Mouse (Mus musculus): Measurements from ENCODE around the gene Edf1. TPM values are rescaled to one million over a fixed set of nuclear protein-coding genes. Genes with fewer than 3 reads are reported as not detected.

The Edf1 gene
- 316 and 1,404 TPM in 2 replicates for polyA plus RNA-seq (2012; ENCODE audit: insufficient read depth, low replicate concordance)

- peaks cover 33% of the 10 kb centered on the region for H3K36me3 ChIP-seq (replicated peaks; ENCODE audit: low read length)
- no peaks in the 10 kb centered on the region for H3K27me3 ChIP-seq (replicated peaks)
- no peaks in the 10 kb centered on the region for H3K9me3 ChIP-seq
- no peak for TF ChIP-seq FLI1 (IDR thresholded peaks at IDR 0.05; ENCODE audit: low read length)
- TF ChIP-seq GATA1 (IDR thresholded peaks at IDR 0.05; ENCODE audit: borderline replicate concordance, low read length): no peak
- peak within 1 kb of the TSS; percentile 100 for H3K4me3 ChIP-seq (replicated peaks)
- H3K4me1 ChIP-seq: peaks cover 36% of the 10 kb centered on the region
Observed at GRCm38 (mm10) chr2:25557221-25557963, at the start of gene Edf1. Gene Edf1, plus strand, starts transcription at chr2:25557847.

- peaks cover 19% of the 10 kb centered on the region for H3K4me1 ChIP-seq
- H3K27me3 ChIP-seq (replicated peaks): peaks cover 11% of the 10 kb centered on the region
- H3K9me3 ChIP-seq: no peaks in the 10 kb centered on the region
- peaks cover 18% of the 10 kb centered on the region for H3K36me3 ChIP-seq (replicated peaks; ENCODE audit: low read length)
- TF ChIP-seq GATA1 (IDR thresholded peaks at IDR 0.05; ENCODE audit: borderline replicate concordance, low read length): no peak
- no peak overlapping the region for H3K4me3 ChIP-seq (replicated peaks)
Observed at GRCm38 (mm10) chr2:25509912-25510311, 47.7 kb upstream of the Edf1 start.

GRCm38 (mm10) chr2:25526510-25527302 is 30.9 kb upstream of the Edf1 start:
- no peaks in the 10 kb centered on the region for H3K27me3 ChIP-seq (replicated peaks)
- TF ChIP-seq GATA1 (IDR thresholded peaks at IDR 0.05; ENCODE audit: borderline replicate concordance, low read length): no peak
- no peak for TF ChIP-seq FLI1 (IDR thresholded peaks at IDR 0.05; ENCODE audit: low read length)
- H3K4me3 ChIP-seq (replicated peaks): no peak overlapping the region
- H3K4me1 ChIP-seq: no peaks in the 10 kb centered on the region
- no peaks in the 10 kb centered on the region for H3K9me3 ChIP-seq
- peaks cover 97% of the 10 kb centered on the region for H3K36me3 ChIP-seq (replicated peaks; ENCODE audit: low read length)

- Histone ChIP-seq H3K9me3 (no peaks in the 10 kb centered on the region), H3K27me3 (replicated peaks) (no peaks in the 10 kb centered on the region), H3K36me3 (replicated peaks; ENCODE audit: low read length) (peaks cover 93% of the 10 kb centered on the region), H3K4me1 (peaks cover 10% of the 10 kb centered on the region), H3K4me3 (replicated peaks) (no peak overlapping the region)
- TF ChIP-seq GATA1 (IDR thresholded peaks at IDR 0.05; ENCODE audit: borderline replicate concordance, low read length): no peak
- TF ChIP-seq FLI1 (IDR thresholded peaks at IDR 0.05; ENCODE audit: low read length): no peak
Observed at GRCm38 (mm10) chr2:25533707-25534106, 23.9 kb upstream of the Edf1 start.

GRCm38 (mm10) chr2:25534178-25534865 is 23.3 kb upstream of the Edf1 start:
- TF ChIP-seq GATA1 (IDR thresholded peaks at IDR 0.05; ENCODE audit: borderline replicate concordance, low read length) (no peak), FLI1 (IDR thresholded peaks at IDR 0.05; ENCODE audit: low read length) (no peak)
- no peaks in the 10 kb centered on the region for H3K9me3 ChIP-seq
- H3K36me3 ChIP-seq (replicated peaks; ENCODE audit: low read length): peaks cover 93% of the 10 kb centered on the region
- peaks cover 10% of the 10 kb centered on the region for H3K4me1 ChIP-seq
- H3K4me3 ChIP-seq (replicated peaks): no peak overlapping the region
- H3K27me3 ChIP-seq (replicated peaks): no peaks in the 10 kb centered on the region

- Histone ChIP-seq H3K36me3 (replicated peaks; ENCODE audit: low read length) (peaks cover 93% of the 10 kb centered on the region), H3K4me1 (peaks cover 15% of the 10 kb centered on the region), H3K27me3 (replicated peaks) (no peaks in the 10 kb centered on the region), H3K9me3 (no peaks in the 10 kb centered on the region), H3K4me3 (replicated peaks) (no peak overlapping the region)
- TF ChIP-seq FLI1 (IDR thresholded peaks at IDR 0.05; ENCODE audit: low read length): no peak
- no peak for TF ChIP-seq GATA1 (IDR thresholded peaks at IDR 0.05; ENCODE audit: borderline replicate concordance, low read length)
Observed at GRCm38 (mm10) chr2:25534866-25535182, 22.8 kb upstream of the Edf1 start.

GRCm38 (mm10) chr2:25536531-25536930 is 21.1 kb upstream of the Edf1 start:
- Histone ChIP-seq H3K9me3 (no peaks in the 10 kb centered on the region), H3K27me3 (replicated peaks) (no peaks in the 10 kb centered on the region), H3K4me3 (replicated peaks) (no peak overlapping the region), H3K36me3 (replicated peaks; ENCODE audit: low read length) (peaks cover 87% of the 10 kb centered on the region), H3K4me1 (peaks cover 25% of the 10 kb centered on the region)
- TF ChIP-seq FLI1 (IDR thresholded peaks at IDR 0.05; ENCODE audit: low read length) (no peak), GATA1 (IDR thresholded peaks at IDR 0.05; ENCODE audit: borderline replicate concordance, low read length) (no peak)

GRCm38 (mm10) chr2:25540541-25540948 is 17.1 kb upstream of the Edf1 start:
- no peak for TF ChIP-seq FLI1 (IDR thresholded peaks at IDR 0.05; ENCODE audit: low read length)
- TF ChIP-seq GATA1 (IDR thresholded peaks at IDR 0.05; ENCODE audit: borderline replicate concordance, low read length): no peak
- H3K9me3 ChIP-seq: no peaks in the 10 kb centered on the region
- peaks cover 43% of the 10 kb centered on the region for H3K4me1 ChIP-seq
- no peaks in the 10 kb centered on the region for H3K27me3 ChIP-seq (replicated peaks)
- no peak overlapping the region for H3K4me3 ChIP-seq (replicated peaks)
- H3K36me3 ChIP-seq (replicated peaks; ENCODE audit: low read length): peaks cover 81% of the 10 kb centered on the region

GRCm38 (mm10) chr2:25541644-25542367 is 15.8 kb upstream of the Edf1 start:
- TF ChIP-seq FLI1 (IDR thresholded peaks at IDR 0.05; ENCODE audit: low read length) (no peak), GATA1 (IDR thresholded peaks at IDR 0.05; ENCODE audit: borderline replicate concordance, low read length) (no peak)
- peak overlapping the region; percentile 42 for H3K4me3 ChIP-seq (replicated peaks)
- H3K9me3 ChIP-seq: no peaks in the 10 kb centered on the region
- H3K36me3 ChIP-seq (replicated peaks; ENCODE audit: low read length): peaks cover 68% of the 10 kb centered on the region
- no peaks in the 10 kb centered on the region for H3K27me3 ChIP-seq (replicated peaks)
- peaks cover 52% of the 10 kb centered on the region for H3K4me1 ChIP-seq
